Mouse (Mus musculus) hindlimb bud, embryonic 11.5 days (tissue): ENCODE measurements at regions not wholly inside any gene's neighbourhood (a gene's known extent, or its start where the extent isn't known, plus 50 kb on each side); places are given as distances from the start of the nearest gene placed in this dataset.

ENCODE experiments used
- DNase-seq: peaks from one replicate; pipeline ENCODE4 v3.0.0-alpha.2; 2012; ENCODE audit warnings: low read depth, low spot score; ENCODE audit errors: extremely low spot score

- DNase-seq, result no peak
Measured at GRCm38 (mm10) chr9:43387397-43387796, 76.7 kb downstream of the Trim29 start.

DNA sequence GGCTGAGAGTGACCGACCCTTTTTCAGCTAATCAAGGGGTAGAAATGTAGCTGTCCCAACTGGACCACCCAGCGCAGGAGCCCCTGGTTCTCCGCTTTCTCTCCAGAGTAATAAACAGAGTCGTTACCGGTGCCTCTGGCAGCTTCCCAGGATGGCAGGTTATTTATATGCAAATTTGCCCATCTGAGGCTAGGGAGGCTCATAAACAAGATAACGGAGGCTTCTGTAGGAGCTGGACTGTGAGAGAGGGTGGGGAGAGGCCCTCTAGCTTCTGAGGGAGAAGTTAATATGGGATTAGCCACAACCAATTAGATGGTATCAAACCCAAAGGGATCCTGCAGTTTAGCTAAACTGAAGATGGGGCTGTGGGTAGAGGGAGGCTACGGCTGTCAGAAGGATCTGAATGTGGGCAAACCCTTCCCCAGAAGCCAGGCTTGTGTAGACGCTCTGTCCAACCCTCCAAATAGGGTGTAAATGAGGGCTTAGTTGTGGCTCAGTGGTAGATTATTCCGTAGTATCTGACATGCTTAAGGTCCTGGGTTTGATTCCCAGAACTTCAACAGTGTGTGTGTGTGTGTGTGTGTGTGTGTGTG lies 78.9 kb downstream of the Trim29 start:
- no peak for DNase-seq

DNA sequence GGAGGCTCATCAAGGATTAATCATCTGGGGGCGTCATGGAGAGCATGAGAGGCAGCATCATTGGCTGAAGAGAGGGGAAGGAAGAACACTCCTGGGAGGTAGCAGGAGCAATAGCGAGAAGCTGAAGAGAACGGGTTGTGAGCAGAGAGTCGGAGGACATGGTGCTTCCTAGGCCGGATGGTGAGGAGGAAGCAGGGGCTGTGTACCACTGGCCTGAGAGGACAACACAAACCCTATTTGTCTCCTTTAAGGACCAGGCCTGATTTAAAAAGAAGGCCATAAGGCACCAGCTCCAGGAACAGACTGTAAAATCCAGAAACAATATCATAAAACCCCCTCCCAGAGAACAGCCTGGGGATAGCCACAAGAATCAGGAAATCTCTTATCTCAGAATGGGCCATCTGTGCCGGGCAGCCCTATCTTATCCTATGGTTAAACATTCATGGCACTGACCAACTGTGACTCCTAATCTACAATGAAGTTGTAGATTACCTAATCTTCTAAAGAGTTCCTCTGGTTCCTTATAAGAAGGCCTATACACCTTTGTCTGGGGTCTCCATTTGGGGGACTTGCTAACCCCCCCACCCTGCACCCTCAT lies 81.9 kb downstream of the Trim29 start:
- DNase-seq, result no peak

GRCm38 (mm10) chr9:43394204-43394603 lies 83.6 kb downstream of the Trim29 start:
- DNase-seq, result no peak

DNA sequence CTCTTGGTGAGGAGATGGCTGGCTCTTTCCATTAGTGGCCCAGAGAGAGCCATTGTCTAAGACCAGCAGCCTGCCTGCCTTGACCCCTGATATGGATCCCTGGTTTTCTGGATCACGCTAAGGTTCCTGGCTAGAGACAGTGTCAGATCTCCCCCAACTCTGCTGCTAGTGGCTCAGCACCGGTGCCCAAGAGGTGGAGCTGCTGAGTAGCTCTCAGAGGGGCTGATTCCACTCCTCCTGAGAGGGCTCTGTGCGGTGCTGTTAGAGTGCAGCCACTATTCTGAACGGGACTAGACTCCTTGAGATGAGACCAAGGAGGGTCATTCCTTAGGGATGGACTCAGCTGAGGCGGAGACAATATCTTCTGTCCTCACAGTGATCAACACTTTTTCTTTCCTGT lies 84.6 kb downstream of the Trim29 start:
- no peak for DNase-seq

GRCm38 (mm10) chr9:43396566-43396965 lies 85.9 kb downstream of the Trim29 start:
- DNase-seq, result no peak

DNA sequence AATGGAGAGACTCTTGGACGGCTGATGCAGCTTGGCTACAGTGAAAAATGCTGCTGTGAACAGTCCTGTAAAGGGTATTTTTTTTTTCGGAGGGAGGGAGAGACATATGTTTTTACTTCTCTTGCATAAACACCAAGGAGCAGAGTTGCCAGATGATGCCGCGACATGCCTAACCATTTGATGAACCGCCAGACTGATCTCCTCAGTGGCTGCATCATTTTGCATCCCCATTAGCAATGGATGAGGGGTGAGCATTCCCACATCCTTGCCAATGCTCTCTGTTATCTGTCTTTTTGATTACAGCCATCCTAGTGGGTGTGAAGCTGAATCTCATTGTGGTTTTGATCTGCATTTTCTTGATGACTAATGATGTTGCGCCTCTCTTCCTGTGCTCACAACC lies 97.8 kb downstream of the Trim29 start:
- DNase-seq, result no peak

GRCm38 (mm10) chr9:43412473-43412872 lies 101.8 kb downstream of the Trim29 start:
- no peak for DNase-seq

DNA sequence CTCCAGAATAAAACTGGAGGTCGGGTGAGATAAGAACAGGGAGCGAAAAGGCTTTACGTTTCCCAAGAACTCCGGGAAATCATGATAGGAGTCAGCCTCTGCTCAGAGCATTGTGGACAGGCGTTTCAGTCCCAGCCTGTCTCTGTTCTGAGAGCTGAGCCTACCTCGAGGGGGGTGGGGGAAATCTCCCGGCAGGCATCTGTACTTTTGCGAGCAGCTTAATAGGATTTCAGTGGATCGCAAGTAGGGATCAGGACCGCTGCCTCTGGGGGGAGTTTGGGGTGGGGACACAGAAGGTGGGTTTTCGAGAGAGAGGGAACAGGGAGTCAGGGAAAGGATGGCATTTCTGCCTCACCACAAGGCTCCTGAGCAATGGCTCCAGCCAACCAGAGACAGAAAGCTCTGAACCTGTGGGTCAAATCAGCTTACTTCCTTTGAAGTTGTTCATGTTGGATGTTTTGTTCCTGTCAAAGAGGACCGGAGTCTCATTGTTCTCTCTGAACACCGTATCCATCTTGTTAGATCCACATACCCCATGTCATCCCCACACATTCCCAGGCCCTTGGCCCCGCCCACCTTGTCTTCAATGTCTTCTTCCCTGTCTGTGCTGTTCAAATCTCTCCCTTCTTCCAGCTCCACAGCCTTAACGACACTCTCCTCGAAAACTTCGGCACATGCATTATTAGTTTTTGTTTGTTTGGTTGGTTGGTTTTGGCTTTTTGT lies 109.5 kb downstream of the Trim29 start:
- no peak for DNase-seq

DNA sequence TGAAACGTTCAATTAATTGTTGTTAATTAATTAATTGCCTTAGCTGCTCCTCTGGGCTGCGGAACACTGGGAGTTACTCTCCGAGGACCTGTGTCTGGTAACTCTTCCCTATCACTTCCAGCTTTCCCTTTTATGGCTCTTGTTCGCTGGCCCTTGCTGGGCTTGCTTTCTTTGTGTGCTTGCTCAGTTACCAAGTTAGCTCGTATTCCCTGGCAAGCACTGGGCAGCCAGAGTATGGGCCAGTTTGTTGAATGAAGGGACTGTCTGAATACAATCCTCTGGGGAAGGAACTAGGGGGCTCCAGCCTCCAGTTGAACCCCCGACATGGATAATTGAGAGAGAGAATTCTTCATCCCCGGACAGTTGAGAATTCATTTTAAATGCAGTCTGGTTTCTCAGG lies 116.4 kb downstream of the Trim29 start:
- no peak for DNase-seq

DNA sequence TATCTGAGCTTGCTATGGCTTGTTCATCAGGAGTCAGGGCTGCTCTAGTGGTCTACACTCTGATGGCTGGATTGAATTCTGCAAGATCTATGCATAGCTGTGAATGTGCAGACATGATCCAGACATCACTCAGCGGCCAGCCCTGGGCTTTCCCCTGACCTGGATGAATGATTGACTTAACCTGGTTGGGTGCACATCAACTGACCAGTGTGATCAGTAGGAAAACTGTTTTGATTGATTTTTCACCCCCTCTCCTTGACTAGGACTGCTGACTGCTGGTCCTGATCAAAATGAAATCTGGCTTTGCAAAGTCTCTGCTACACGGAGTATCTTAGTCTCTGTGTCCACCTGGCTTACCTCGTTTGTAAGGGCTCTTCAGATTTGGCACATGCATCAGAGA lies 123.3 kb downstream of the Trim29 start:
- DNase-seq, result no peak

GRCm38 (mm10) chr9:43438476-43438875 lies 127.8 kb downstream of the Trim29 start:
- DNase-seq, result no peak

- DNase-seq, result no peak
Measured at GRCm38 (mm10) chr9:43440959-43441510, 130.4 kb downstream of the Trim29 start.

DNA sequence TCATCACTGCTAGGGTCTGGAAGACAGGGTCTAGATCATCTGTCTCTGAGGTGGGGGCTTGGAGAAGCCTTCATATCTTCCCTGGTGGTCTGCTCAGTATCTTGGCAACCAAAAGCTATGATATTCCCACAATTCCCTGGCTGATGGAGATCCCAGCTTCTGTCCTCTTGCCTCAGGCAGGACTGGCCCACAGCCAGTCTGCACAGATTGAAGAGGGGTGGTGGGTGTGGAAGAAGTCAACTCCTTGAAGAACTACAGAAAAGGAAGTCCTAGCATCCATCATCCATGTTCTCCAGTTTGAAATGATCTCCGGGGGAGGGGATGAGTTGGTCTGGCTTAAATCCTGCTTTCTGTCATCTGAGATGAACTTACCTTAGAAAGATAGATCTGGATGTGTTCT lies 134.8 kb downstream of the Trim29 start:
- no peak for DNase-seq

DNA sequence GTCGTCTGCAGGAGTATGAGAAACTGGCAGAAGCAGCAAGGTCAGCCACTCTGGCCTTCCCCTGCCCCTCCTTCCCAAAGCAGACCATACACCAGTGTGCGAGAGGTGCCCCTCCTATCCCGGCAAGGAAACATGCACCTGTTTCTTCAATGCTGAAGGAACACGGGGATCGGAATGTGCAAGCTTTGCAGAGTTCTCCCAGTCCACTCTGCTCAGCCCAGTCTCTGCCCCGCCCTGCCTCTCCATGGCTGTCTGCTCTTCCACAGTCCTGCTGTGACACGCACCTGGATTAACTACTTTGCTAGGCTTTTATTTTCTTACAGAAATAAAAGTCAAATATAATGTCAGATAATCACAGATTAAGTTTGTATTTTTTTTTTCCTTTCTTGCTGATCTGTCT lies 136.7 kb downstream of the Trim29 start:
- no peak for DNase-seq

- DNase-seq, result no peak
Measured at GRCm38 (mm10) chr9:43448981-43449380, 138.3 kb downstream of the Trim29 start.

DNA sequence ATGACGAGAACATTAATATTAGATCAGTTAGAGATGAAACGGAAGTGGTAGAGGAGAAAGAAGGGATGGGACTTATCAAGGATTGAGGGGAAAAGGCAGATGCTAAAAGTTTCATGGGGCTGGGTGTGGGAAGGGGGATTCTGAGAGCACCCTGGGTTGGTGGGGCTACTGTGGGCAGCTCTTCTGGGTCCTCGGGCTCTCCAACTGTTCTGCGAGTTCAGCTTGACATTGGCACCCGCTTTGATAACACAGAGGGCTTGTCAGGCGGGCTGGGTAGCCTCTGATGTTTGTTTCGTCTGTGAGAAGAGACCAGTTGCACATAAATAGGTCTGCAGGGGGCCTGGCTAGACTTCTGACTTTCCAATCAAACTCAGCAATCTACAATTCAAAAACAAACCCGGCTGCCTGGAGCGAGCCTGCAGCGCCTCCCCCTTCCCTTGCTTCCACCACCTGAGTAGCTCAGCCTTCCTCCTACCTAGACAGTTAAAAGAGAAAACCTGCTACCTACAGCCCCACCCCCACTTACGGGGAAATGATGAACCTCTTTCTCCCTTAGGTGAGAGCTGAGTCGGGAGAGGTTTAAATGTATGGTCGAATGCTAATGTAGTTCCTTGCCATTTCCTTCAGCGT lies 143.4 kb downstream of the Trim29 start:
- DNase-seq, result no peak

DNA sequence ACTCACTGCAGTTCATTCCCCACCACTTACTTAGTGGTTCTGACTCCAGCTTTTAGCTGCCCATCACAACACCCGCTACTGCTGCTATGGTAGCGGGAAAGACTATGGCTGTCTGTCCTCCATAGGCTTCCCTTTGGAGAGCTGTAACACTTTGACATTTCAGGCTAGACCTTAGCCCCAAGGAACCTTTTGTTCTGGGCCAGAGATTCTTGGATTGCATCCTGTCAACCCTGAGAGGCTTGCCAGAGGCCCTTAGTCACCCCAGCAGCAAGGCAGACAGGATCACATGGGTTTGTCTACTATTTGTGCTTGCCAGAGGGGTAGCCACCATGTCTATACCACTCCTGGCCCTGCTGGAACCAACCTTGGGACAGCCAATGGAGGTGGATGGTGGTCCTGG lies 147.1 kb downstream of the Trim29 start:
- DNase-seq, result no peak

GRCm38 (mm10) chr9:43461131-43461530 lies 150.5 kb downstream of the Trim29 start:
- no peak for DNase-seq

GRCm38 (mm10) chr9:43463445-43464090 lies 152.9 kb downstream of the Trim29 start:
- no peak for DNase-seq

DNA sequence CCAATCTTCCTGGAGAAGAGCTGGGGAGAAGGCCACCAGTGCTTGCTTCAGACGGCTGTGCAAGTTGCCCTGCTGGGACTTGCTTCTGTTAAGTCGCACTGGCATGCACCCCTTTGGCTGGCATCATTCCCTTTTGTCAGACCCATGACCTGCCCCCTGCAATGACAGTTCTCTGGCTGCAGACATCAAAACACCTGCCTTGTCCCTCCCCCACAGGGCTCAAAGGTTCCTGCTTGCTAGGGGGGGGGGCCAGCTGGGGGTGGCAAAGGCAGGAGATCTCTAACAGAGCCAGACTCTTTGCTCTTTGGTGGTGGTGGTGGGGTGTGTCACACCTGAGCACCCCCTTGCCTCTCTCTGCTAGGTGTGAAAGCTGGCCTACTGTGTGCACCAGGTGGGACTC lies 154.5 kb downstream of the Trim29 start:
- DNase-seq, result no peak
